ENCODE assay signal across 25 mouse cellular contexts in the genomic region with DNA sequence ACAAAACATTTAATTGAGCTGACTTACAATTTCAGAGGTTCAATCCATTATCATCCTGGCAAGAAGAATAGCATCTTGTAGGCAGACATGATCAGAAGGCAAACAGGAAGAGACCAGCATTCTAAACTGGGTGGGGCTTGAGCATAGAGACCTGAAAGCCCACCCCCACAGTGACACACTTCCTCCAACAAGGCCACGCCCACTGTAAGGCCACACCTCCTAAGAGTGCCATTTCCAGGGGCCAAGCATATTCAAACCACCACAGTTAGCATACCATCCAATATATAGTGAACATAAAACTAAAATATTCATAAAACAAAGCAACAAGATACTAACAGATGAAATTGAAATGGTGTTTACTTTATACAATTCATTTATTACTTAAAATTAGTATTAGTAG.
"Had no signal": no experiment of that assay in that cellular context is flagged by ENCODE, and none has a peak within 500 bp of the region (broad histone marks: within the 10 kb centered on the region; RNA-seq: fewer than 3 reads in every experiment).

No protein-coding gene starts in this region.

- H3K4me2 ChIP-seq: heart, embryonic 12.5 days; hindbrain, embryonic 12.5 days; hindbrain, embryonic 14.5 days; kidney, embryonic 15.5 days; limb, embryonic 13.5 days; limb, embryonic 15.5 days; liver, embryonic 12.5 days had no signal

- H3K36me3 ChIP-seq: heart, embryonic 12.5 days; hindbrain, embryonic 10.5 days; hindbrain, embryonic 12.5 days; kidney, embryonic 15.5 days; limb, embryonic 13.5 days; limb, embryonic 15.5 days; liver, embryonic 12.5 days had no signal

- H3K9ac ChIP-seq: heart, embryonic 12.5 days; hindbrain, embryonic 12.5 days; hindbrain, embryonic 14.5 days; kidney, embryonic 15.5 days; limb, embryonic 13.5 days; limb, embryonic 15.5 days; liver, embryonic 12.5 days had no signal

- H3K4me3 ChIP-seq: gastrocnemius, adult 2 months; heart, adult 2 months; heart, embryonic 12.5 days; hindbrain, embryonic 10.5 days; hindbrain, embryonic 12.5 days; kidney, embryonic 15.5 days; limb, embryonic 13.5 days; limb, embryonic 15.5 days; liver, embryonic 12.5 days had no signal

- H3K27me3 ChIP-seq: heart, embryonic 12.5 days; hindbrain, embryonic 12.5 days; kidney, embryonic 15.5 days; limb, embryonic 13.5 days; limb, embryonic 15.5 days; liver, embryonic 12.5 days had no signal

- H3K27ac ChIP-seq: gastrocnemius, adult 2 months; heart, adult 2 months; hindbrain, embryonic 10.5 days; hindbrain, embryonic 12.5 days; hindbrain, embryonic 14.5 days; kidney, embryonic 15.5 days; kidney, postnatal 0 days; limb, embryonic 13.5 days; limb, embryonic 15.5 days; liver, embryonic 12.5 days had no signal

- ATAC-seq: hindbrain, embryonic 16.5 days; intestine, embryonic 16.5 days; liver, embryonic 12.5 days had no signal

- DNase-seq: gastrocnemius, adult 2 months; gastrocnemius, postnatal 10 days; gastrocnemius, postnatal 25 days; heart, adult 2 months; heart, postnatal 10 days; heart, postnatal 4 days; kidney, adult 11 months; kidney, adult 2 months; kidney, adult 9 months; kidney, postnatal 14 days; kidney, postnatal 36 days; layer of hippocampus, adult 9-11 months; layer of hippocampus, postnatal 36 days; left cerebral cortex, postnatal 4 days had no signal

- H3K9me3 ChIP-seq: heart, embryonic 12.5 days; hindbrain, embryonic 10.5 days; hindbrain, embryonic 12.5 days; kidney, embryonic 15.5 days; limb, embryonic 13.5 days; limb, embryonic 15.5 days; liver, embryonic 12.5 days had no signal

- H3K4me1 ChIP-seq: heart, embryonic 12.5 days; hindbrain, embryonic 10.5 days; kidney, embryonic 15.5 days; limb, embryonic 13.5 days; limb, embryonic 15.5 days had no signal
